Mouse (Mus musculus): ENCODE results near the gene Hoxd12. TPM values are rescaled to one million over a fixed set of nuclear protein-coding genes. Genes with fewer than 3 reads are reported as not detected.
A peak's percentile ranks its signal among the peaks of the same experiment; 100 is the strongest.

Gene Hoxd12
- total and polyA plus RNA-seq, 2 experiments from 2014 or later = not detected

DNA sequence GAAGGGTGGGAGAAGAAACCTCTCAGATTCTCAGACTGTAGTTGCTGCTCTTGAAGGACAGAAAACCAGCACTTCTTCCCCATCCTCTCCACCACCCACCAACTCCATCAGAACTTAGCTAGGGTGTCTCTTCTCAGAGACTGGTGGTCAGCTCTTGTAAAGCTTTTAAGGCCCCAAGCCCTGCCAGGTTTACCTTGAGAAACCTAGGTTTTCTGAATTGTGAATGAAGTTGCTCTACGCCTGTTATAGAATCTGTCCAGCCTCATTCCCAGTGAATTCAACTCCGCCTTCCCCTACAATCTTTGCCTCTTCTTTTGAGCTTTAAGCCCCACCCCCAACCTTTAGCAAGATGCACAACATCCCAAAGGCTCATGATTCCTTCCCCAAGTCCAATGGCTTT, 2.3 kb downstream of the Hoxd12 start:
- no peaks in the 10 kb centered on the region for H3K9me3 ChIP-seq (ENCODE audit: low read length)
- no peak for TF ChIP-seq CTCF (IDR thresholded peaks at IDR 0.05; ENCODE audit: low read depth)

DNA sequence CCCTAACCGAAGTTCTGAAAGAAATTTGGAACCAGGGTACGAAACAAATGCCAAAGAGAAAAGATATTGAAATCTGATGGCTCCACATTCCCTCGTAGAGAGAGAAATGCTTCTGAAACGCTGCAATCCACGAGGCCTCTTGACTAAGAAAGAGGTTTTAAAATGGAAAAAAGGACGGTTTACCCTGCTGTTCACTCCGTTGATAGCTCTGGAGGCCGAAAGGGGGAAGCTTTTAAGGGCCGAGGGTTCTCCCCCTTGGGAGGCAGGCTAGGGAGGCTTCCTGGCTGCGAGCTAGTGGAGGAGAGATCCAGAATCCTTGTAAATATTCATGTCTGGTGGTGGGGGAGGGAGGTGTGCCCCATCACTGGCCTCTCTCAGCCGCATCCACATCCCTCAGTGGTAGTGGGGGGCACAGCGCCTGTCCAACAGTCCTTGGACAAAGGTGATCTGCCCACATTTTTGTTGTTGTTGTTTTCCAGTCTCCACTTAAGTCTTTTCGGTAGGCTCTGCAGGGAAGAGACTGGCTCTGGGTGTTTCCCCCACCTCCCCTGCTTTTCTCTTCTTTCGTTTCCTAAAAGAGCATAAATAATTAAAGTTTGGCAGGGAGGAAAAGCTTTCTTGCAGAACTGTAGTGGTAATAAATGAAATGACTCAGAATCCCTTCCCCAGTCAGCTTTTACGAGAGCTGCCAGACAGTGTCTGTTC, 4.2 kb downstream of the Hoxd12 start, which contains the start of gene Hoxd11:
Hoxd11 (plus strand) TSS at position 667 of the 705 bp plus-strand sequence.
- H3K27me3 ChIP-seq (ENCODE audit: insufficient read depth, low read length) = peaks cover 96% of the 10 kb centered on the region
- H3K27ac ChIP-seq = no peak within 1 kb of the TSS
- H3K4me3 ChIP-seq (ENCODE audit: low read length) = no peak within 1 kb of the TSS
- no peak for TF ChIP-seq CTCF (IDR thresholded peaks at IDR 0.05; ENCODE audit: low read depth)
- no peak within 1 kb of the TSS for H3K4me2 ChIP-seq (ENCODE audit: low read depth, low read length)
- no peak for DNase-seq (ENCODE audit: low spot score)
- no peaks in the 10 kb centered on the region for H3K9me3 ChIP-seq (ENCODE audit: low read length)
- no peak for ATAC-seq
- H3K4me1 ChIP-seq (ENCODE audit: insufficient read depth, low read length) = no peaks in the 10 kb centered on the region
- no peak within 1 kb of the TSS for H3K9ac ChIP-seq (replicated peaks; ENCODE audit: low read length)
- 2% methylated on average over 15 of the region's 15 CpGs for WGBS
- no peaks in the 10 kb centered on the region for H3K36me3 ChIP-seq (ENCODE audit: insufficient read depth, low read length)

More for the DNA sequence above, 2.3 kb downstream of the Hoxd12 start:
- Histone ChIP-seq H3K9ac (replicated peaks; ENCODE audit: low read length) (no peak overlapping the region), H3K27ac (no peak overlapping the region), H3K4me2 (ENCODE audit: low read depth, low read length) (no peak overlapping the region), H3K27me3 (ENCODE audit: insufficient read depth, low read length) (peaks cover 97% of the 10 kb centered on the region), H3K36me3 (ENCODE audit: insufficient read depth, low read length) (no peaks in the 10 kb centered on the region), H3K4me3 (ENCODE audit: low read length) (no peak overlapping the region), H3K4me1 (ENCODE audit: insufficient read depth, low read length) (no peaks in the 10 kb centered on the region)
- 6% methylated on average over 2 of the region's 2 CpGs for WGBS
- ATAC-seq = no peak
- DNase-seq (ENCODE audit: low spot score) = no peak

DNA sequence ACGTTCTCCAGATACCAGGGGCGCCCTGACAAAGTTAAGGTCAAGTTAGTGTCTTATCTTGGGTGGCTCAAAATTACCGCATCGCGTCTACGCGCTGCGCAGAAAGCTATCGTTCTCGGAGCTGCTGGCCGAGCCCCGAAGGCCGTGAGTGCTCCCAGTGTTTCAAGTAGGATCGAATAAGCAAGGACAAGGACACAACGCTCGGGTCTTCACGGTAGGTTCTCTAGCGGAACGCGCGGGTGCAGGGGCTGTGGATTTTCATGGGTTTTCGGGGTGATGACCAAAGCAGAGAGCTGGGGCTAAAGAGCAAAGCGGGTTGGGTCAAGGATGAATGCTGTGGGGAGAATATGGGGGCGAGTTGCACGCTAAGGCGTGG, 4.8 kb downstream of the Hoxd12 start:
- 1% methylated on average over 26 of the region's 26 CpGs for WGBS
- H3K4me1 ChIP-seq (ENCODE audit: insufficient read depth, low read length) = no peaks in the 10 kb centered on the region
- ATAC-seq (no peak), DNase-seq (ENCODE audit: low spot score) (no peak)
- no peak overlapping the region for H3K27ac ChIP-seq
- no peak overlapping the region for H3K4me2 ChIP-seq (ENCODE audit: low read depth, low read length)
- TF ChIP-seq CTCF (IDR thresholded peaks at IDR 0.05; ENCODE audit: low read depth) = no peak
- H3K9me3 ChIP-seq (ENCODE audit: low read length) = no peaks in the 10 kb centered on the region
- no peaks in the 10 kb centered on the region for H3K36me3 ChIP-seq (ENCODE audit: insufficient read depth, low read length)
- no peak overlapping the region for H3K4me3 ChIP-seq (ENCODE audit: low read length)
- peaks cover 96% of the 10 kb centered on the region for H3K27me3 ChIP-seq (ENCODE audit: insufficient read depth, low read length)
- no peak overlapping the region for H3K9ac ChIP-seq (replicated peaks; ENCODE audit: low read length)

DNA sequence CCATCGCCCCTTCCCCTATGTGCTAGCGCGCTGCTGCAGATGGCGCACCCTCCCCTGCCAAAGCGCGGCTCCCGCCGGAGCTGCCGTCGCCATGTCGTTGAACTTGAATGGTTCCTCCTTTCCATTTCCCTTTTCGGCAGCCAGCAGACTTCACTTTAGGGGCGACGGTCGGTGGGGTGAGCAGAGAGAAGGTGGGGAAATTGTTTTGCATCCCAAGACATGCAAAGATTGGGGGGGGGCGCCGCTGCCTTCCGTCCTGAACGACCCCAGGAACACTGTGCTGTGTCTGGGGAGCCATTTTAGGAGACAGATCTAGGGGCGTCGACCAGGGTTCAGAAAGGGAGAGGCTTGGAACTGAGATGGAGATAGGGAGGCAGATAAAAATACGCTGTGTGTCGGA, 5.2 kb downstream of the Hoxd12 start:
- Histone ChIP-seq H3K4me3 (ENCODE audit: low read length) (no peak overlapping the region), H3K36me3 (ENCODE audit: insufficient read depth, low read length) (no peaks in the 10 kb centered on the region), H3K9me3 (ENCODE audit: low read length) (no peaks in the 10 kb centered on the region), H3K4me1 (ENCODE audit: insufficient read depth, low read length) (no peaks in the 10 kb centered on the region), H3K27ac (no peak overlapping the region), H3K27me3 (ENCODE audit: insufficient read depth, low read length) (peaks cover 96% of the 10 kb centered on the region), H3K4me2 (ENCODE audit: low read depth, low read length) (no peak overlapping the region), H3K9ac (replicated peaks; ENCODE audit: low read length) (no peak overlapping the region)
- WGBS = under 1% methylated on average over 21 of the region's 23 CpGs
- TF ChIP-seq CTCF (IDR thresholded peaks at IDR 0.05; ENCODE audit: low read depth) = no peak
- ATAC-seq (no peak), DNase-seq (ENCODE audit: low spot score) (no peak)

DNA sequence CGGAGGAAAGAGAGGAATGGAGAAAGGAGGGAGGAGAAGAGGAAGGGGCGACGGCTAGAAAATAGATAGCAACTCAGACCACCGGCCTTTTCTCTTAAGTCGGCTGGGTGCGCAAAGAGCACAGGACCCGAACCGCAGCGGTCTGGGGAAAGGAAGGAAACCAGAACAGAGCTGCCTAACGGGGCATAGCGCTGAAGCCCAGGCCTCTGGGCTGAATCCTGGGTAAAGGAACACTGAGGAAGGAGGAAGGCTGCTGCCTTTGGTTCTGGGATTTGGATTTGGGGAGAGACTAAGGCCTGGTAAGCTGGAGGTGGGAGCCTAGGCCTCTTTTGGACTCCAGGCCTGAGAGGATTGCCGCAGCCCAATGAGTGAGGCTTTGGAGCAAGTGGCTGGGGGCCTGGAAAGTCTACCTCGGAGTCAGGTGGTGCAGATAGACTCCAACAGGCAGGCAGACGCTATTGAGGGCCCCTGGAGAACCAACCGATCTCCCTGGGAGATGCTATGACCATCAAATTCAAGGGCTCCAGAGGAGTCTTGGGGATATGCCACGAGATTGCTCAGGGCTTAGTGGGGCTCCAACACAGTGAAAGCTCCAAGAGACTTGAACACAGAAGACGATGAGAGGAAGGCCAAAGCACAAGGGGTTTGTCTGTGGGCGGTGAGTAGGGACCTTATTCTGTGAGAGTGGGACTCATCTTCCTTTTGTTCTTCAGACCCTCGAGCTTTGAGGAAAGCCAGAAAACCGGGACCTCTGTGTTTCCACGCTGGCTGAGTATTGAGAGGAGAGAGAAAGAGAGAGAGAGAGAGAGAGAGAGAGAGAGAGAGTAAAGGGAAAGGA, 6.0 kb downstream of the Hoxd12 start:
- DNase-seq (ENCODE audit: low spot score) = no peak
- whole genome bisulfite sequencing = 5% methylated on average over 21 of the region's 21 CpGs
- H3K9me3 ChIP-seq (ENCODE audit: low read length) = no peaks in the 10 kb centered on the region
- no peak overlapping the region for H3K9ac ChIP-seq (replicated peaks; ENCODE audit: low read length)
- no peak for TF ChIP-seq CTCF (IDR thresholded peaks at IDR 0.05; ENCODE audit: low read depth)
- no peak overlapping the region for H3K4me2 ChIP-seq (ENCODE audit: low read depth, low read length)
- no peaks in the 10 kb centered on the region for H3K4me1 ChIP-seq (ENCODE audit: insufficient read depth, low read length)
- H3K36me3 ChIP-seq (ENCODE audit: insufficient read depth, low read length) = no peaks in the 10 kb centered on the region
- H3K27ac ChIP-seq = no peak overlapping the region
- no peak overlapping the region for H3K4me3 ChIP-seq (ENCODE audit: low read length)
- peaks cover 96% of the 10 kb centered on the region for H3K27me3 ChIP-seq (ENCODE audit: insufficient read depth, low read length)
- no peak for ATAC-seq

DNA sequence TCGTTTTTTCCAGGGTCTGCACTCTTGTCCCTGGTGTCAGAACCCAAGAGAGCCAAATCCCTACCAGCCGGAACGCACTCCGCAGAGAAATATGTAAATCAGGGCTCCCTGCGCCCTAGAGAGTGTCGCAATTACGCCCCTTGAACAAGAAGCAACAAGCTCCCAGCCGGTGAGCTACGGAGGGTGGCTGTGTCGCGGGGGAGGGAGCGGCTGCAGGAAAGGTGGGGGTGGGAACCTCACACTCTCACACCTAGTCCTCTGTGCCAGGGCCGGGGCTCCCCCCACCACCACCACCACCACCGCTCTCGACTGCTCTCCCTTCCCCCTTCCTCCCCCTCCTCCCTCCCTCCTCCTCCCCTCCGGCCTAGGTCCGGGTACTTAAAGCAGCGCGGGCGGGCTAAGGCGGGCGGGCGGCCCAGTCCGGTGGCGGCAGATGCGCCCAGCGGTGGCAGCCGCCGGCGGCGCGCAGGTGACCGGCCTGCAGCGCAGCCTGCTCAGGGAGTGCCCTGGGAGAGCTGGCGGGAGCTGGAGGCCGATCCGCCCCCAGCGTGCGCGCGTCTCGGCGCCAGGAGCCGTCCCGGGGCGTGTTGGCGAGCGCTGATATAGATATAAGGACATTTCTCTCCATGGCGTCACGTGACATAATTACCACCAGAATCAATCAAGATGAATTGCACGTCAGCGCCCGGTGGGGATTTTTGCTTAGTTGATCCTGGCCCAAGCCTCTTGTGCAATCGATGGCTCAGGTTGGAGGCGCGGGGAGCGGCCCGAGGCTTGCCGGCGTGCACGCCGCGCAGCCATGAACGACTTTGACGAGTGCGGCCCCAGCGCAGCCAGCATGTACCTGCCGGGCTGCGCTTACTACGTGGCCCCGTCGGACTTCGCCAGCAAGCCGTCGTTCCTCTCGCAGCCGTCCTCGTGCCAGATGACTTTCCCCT, 7.0 kb downstream of the Hoxd12 start:
- 1% methylated on average over 71 of the region's 78 CpGs for WGBS
- Histone ChIP-seq H3K4me2 (ENCODE audit: low read depth, low read length) (no peak overlapping the region), H3K27me3 (ENCODE audit: insufficient read depth, low read length) (peaks cover 95% of the 10 kb centered on the region), H3K4me1 (ENCODE audit: insufficient read depth, low read length) (no peaks in the 10 kb centered on the region), H3K36me3 (ENCODE audit: insufficient read depth, low read length) (no peaks in the 10 kb centered on the region), H3K27ac (no peak overlapping the region), H3K9me3 (ENCODE audit: low read length) (no peaks in the 10 kb centered on the region), H3K9ac (replicated peaks; ENCODE audit: low read length) (no peak overlapping the region), H3K4me3 (ENCODE audit: low read length) (peak overlapping the region; percentile 14; the same call in 1 of the 2 replicates)
- no peak for TF ChIP-seq CTCF (IDR thresholded peaks at IDR 0.05; ENCODE audit: low read depth)
- ATAC-seq (0 out of 2 replicates have a peak, but pooled peaks have one; percentile 25), DNase-seq (ENCODE audit: low spot score) (no peak)
